Mouse (Mus musculus) liver, embryonic 15.5 days (tissue): ENCODE data around the gene Gm9970. TPM values are rescaled to one million over a fixed set of nuclear protein-coding genes. Genes with fewer than 3 reads are reported as not detected.

ENCODE experiments used
- ATAC-seq: fragments of 200-750 bp; cut with Nextera tagmentation; 2 replicates; pipeline ENCODE4 v1.8.0; 2017; ENCODE audit warnings: moderate number of reproducible peaks, mild to moderate bottlenecking, moderate library complexity; ENCODE audit not compliant: insufficient read depth
- H3K27ac ChIP-seq: fragments of 300-500 bp; sonication (generic); replicated peaks from 2 replicates; pipeline ENCODE4 v1.5.1; 2015; ENCODE audit warnings: mild to moderate bottlenecking, inconsistent platforms
- H3K27me3 ChIP-seq: fragments of 300-500 bp; sonication (generic); 2 replicates; pipeline ENCODE4 v1.6.1; 2015; ENCODE audit warnings: mild to moderate bottlenecking, inconsistent platforms
- H3K36me3 ChIP-seq: fragments of 300-500 bp; sonication (generic); replicated peaks from 2 replicates; pipeline ENCODE4 v1.6.1; 2015; ENCODE audit warnings: moderate library complexity, mild to moderate bottlenecking, inconsistent platforms
- H3K4me1 ChIP-seq: fragments of 300-500 bp; sonication (generic); replicated peaks from 2 replicates; pipeline ENCODE4 v1.6.1; 2015; ENCODE audit warnings: inconsistent platforms
- H3K4me2 ChIP-seq: fragments of 300-500 bp; sonication (generic); 2 replicates; pipeline ENCODE4 v1.6.1; 2015; ENCODE audit warnings: moderate library complexity, mild to moderate bottlenecking, inconsistent platforms
- H3K4me3 ChIP-seq: fragments of 300-500 bp; sonication (generic); replicated peaks from 2 replicates; pipeline ENCODE4 v1.5.1; 2015; ENCODE audit warnings: mild to moderate bottlenecking, inconsistent platforms
- H3K9ac ChIP-seq: fragments of 300-500 bp; sonication (generic); 2 replicates; pipeline ENCODE4 v1.6.1; 2015; ENCODE audit warnings: moderate library complexity, mild to moderate bottlenecking, inconsistent platforms
- H3K9me3 ChIP-seq: fragments of 300-500 bp; sonication (generic); replicated peaks from 2 replicates; pipeline ENCODE4 v1.6.1; 2016; ENCODE audit warnings: inconsistent platforms
- WGBS: fragments of 180-500 bp; shearing (Covaris S2); methylation state at CpG from one replicate; pipeline ENCODE4 v1.1.7; 2015; ENCODE audit warnings: mixed read lengths; ENCODE audit not compliant: insufficient replicate concordance; 5-methylcytosine and 5-hydroxymethylcytosine counted together
- polyA plus RNA-seq: library from polyadenylated mRNA; unstranded; fragments of >200 nt; fragmentation: Nextera tagmentation; extraction: Ambion mirVana; gene quantifications from 2 replicates; pipeline ENCODE4 v1.2.1, GENCODE M21; 2015

The Gm9970 gene
- polyA plus RNA-seq, 1 experiment from 2014 or later = not detected

DNA sequence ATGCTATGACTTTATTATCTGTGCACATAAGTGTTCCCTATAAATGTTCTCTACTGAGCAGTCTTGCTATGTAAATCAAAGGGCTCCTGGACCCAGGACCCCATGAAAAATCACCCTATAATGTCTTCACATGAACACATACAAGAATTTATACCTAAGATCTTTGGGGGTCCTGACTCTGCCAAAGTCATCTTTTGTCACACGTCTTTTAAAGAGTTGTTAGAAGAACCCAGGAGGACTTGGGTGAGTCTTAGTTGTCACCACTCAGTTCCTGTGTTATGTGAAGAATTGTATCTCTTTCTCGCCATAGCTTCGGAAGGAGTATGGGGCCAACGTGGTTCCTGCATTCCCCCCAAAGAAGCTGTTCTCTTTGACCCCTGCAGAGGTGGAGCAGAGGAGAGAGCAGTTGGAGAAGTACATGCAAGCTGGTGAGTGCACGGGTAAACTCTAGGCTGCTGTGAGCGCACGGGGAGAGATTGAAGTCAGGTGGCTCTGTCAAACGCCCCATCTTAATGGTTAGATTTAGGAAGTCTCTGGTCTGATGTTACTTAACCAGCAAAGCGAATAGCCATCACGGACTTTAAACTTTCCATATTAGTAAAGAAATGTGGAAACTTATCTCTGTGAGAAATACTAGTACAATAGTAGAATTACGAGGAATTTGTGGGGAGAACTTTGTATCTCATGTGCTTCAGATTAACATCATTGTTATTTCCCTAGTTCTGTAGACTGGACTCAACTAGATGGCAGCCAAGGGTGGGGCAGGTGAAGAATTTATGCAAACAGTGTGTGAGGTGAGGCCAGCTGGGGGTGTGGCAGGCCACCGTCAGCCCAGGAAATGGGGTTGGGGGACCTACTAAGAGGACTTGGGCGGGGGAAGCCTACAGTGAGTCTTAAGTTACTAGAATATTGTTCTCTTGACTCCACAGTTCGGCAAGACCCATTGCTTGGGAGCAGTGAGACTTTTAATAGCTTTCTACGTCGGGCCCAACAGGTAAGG, 46.2 kb downstream of the Gm9970 start:
- Histone ChIP-seq H3K4me1 (peaks cover 30% of the 10 kb centered on the region), H3K4me2 (peak overlapping the region; percentile 79), H3K4me3 (peak overlapping the region; percentile 84), H3K27ac (0 out of 2 replicates have a peak overlapping the region, but pooled peaks have one; percentile 91), H3K36me3 (peaks cover 71% of the 10 kb centered on the region), H3K9me3 (no peaks in the 10 kb centered on the region), H3K9ac (peak overlapping the region; percentile 85), H3K27me3 (no peaks in the 10 kb centered on the region)
- no peak for ATAC-seq
- WGBS = 83% methylated on average over 16 of the region's 16 CpGs

DNA sequence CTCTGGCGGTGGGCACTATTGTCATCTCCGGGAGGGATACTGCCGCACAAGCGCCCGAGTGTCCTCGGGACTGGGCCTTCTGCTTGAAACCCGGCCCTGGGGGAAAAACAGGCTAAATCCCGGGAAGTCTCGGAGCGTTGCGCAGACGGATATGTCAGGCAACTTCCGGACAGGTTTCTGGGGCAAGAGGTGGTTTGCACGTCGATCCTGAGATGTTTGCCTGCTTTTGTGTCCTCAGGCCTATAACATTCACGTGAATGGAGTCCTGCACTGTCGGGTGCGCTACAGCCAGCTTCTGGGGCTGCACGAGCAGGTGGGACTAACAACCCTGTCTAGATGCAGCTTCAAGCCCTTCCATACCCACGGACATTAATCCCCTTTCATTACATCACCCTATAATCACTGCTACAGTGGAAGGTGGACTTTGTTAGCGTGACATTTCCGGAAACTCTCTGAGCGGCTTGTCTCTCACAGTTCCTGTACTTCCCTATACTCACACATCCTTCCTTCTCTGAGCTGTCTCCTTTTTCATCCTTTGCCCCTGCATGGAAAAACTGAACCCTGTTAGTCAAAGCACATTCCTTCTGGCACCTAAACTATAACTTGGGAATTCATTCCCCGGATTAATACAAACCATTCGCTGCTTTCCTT, 47.3 kb downstream of the Gm9970 start:
- H3K27me3 ChIP-seq = no peaks in the 10 kb centered on the region
- H3K36me3 ChIP-seq = peaks cover 70% of the 10 kb centered on the region
- peaks cover 30% of the 10 kb centered on the region for H3K4me1 ChIP-seq
- H3K9me3 ChIP-seq = no peaks in the 10 kb centered on the region
- 5% methylated on average over 25 of the region's 25 CpGs for WGBS
- peak overlapping the region; percentile 84 for H3K4me3 ChIP-seq
- H3K4me2 ChIP-seq = peak overlapping the region; percentile 79
- ATAC-seq = no peak
- peak overlapping the region; percentile 91 for H3K27ac ChIP-seq
- peak overlapping the region; percentile 85 for H3K9ac ChIP-seq

GRCm38 (mm10) chr5:31192939-31193630, 47.9 kb downstream of the Gm9970 start, which contains the start of the genes Snx17 and Eif2b4:
Snx17 (plus strand) TSS chr5:31193227.
Eif2b4 (minus strand) TSS chr5:31193430.
- ATAC-seq = peak; percentile 95
- H3K4me3 ChIP-seq = peak within 1 kb of the TSS; percentile 84
- WGBS = under 1% methylated on average over 48 of the region's 48 CpGs
- no peaks in the 10 kb centered on the region for H3K9me3 ChIP-seq
- peak within 1 kb of the TSS; percentile 79 for H3K4me2 ChIP-seq
- peak within 1 kb of the TSS; percentile 85 for H3K9ac ChIP-seq
- H3K4me1 ChIP-seq = peaks cover 26% of the 10 kb centered on the region
- peak within 1 kb of the TSS; percentile 91 for H3K27ac ChIP-seq
- H3K27me3 ChIP-seq = no peaks in the 10 kb centered on the region
- peaks cover 70% of the 10 kb centered on the region for H3K36me3 ChIP-seq

DNA sequence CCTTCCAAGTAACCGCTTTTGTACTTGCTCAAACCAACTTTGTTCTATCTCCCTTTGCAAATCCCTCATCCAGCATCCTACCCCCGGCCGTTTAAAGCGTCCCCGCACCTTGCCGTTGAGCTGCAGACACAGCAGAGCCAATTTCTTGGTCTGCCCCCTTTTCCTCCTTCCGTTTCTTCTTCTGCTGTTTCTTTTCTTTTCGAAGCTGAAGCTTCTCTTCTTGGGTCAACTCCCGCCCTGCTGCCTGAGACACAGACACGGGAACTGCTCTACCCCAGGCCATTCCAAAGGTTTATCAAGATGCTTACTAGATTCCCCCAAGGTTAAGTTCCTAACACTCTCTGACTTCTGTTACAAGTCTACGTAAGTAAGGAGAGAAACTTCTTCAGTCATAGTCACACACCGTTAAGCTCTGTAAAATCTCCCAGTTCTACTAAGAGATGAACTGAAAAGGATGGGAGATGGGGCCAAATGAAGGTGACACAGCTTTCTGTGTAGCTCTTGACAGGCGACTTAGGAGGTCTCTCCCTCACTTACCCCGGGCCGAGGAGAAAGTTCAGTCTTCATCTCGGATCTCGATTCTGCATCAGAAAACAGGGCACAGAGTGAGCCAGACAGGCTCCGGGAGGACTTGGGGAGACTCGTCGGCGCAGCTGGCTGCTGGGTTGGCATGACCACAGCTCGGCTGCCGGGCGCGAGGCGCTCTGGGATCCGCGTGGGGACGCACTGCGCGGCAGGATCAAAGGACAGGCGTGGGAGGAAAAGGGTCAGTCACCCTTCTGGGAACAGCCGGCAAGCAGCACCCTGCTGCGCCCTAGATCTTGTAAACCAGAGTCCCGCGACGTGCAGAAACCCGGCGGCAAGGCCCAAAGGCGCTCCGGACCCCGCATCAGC, 48.7 kb downstream of the Gm9970 start:
- Histone ChIP-seq H3K4me2 (peak overlapping the region; percentile 79), H3K27ac (peak overlapping the region; percentile 91), H3K9me3 (no peaks in the 10 kb centered on the region), H3K36me3 (peaks cover 70% of the 10 kb centered on the region), H3K9ac (peak overlapping the region; percentile 82), H3K27me3 (no peaks in the 10 kb centered on the region), H3K4me1 (peaks cover 24% of the 10 kb centered on the region), H3K4me3 (peak overlapping the region; percentile 84)
- 10% methylated on average over 42 of the region's 42 CpGs for WGBS
- peak; percentile 47 for ATAC-seq

Other genes starting within 250 kb of the Gm9970 start
- gene Atraid, start 192.9 kb downstream of the Gm9970 start, polyA plus RNA-seq = 55.8 and 58.8 TPM in 2 replicates
- gene Slc5a6, start 192.3 kb downstream of the Gm9970 start, polyA plus RNA-seq = 3.1 and 3.7 TPM in 2 replicates
- 14.1 and 14.6 TPM in 2 replicates for gene Cad, start 186.5 kb downstream of the Gm9970 start, polyA plus RNA-seq
- not detected in 2 replicates for gene Dnajc5g, start 134.9 kb downstream of the Gm9970 start, polyA plus RNA-seq
- gene Slc30a3, start 133.0 kb downstream of the Gm9970 start, polyA plus RNA-seq = 0.35 and 0.38 TPM in 2 replicates
- gene Trim54, start 124.5 kb downstream of the Gm9970 start, polyA plus RNA-seq = 0.52 and 1.0 TPM in 2 replicates
- not detected in 2 replicates for gene Ucn, start 102.4 kb downstream of the Gm9970 start, polyA plus RNA-seq
- 18.8 and 19.5 TPM in 2 replicates for gene Mpv17, start 87.0 kb downstream of the Gm9970 start, polyA plus RNA-seq
- gene Gm29609, start 61.3 kb downstream of the Gm9970 start, polyA plus RNA-seq = 0.33 and 0.74 TPM in 2 replicates
- gene Gtf3c2, start 61.1 kb downstream of the Gm9970 start, polyA plus RNA-seq = 28.8 and 31.5 TPM in 2 replicates
- 40.2 and 41.6 TPM in 2 replicates for gene Snx17, start 48.0 kb downstream of the Gm9970 start, polyA plus RNA-seq
- 41.2 and 47.3 TPM in 2 replicates for gene Eif2b4, start 47.8 kb downstream of the Gm9970 start, polyA plus RNA-seq
- gene Zfp513, start 38.9 kb downstream of the Gm9970 start, polyA plus RNA-seq = 2.6 and 3.1 TPM in 2 replicates
- 110 and 117 TPM in 2 replicates for gene Ppm1g, start 20.5 kb downstream of the Gm9970 start, polyA plus RNA-seq
- 47.5 and 48.1 TPM in 2 replicates for gene Nrbp1, start 368 bp downstream of the Gm9970 start, polyA plus RNA-seq
- gene Krtcap3, start 10.5 kb upstream of the Gm9970 start, polyA plus RNA-seq = 3.9 and 4.9 TPM in 2 replicates
- 3.9 and 4.5 TPM in 2 replicates for gene Ift172, start 49.9 kb upstream of the Gm9970 start, polyA plus RNA-seq
- 4.5 and 4.6 TPM in 2 replicates for gene Fndc4, start 54.8 kb upstream of the Gm9970 start, polyA plus RNA-seq
- gene Gckr, start 56.2 kb upstream of the Gm9970 start, polyA plus RNA-seq = 19.4 and 25.0 TPM in 2 replicates
- 12.4 and 12.9 TPM in 2 replicates for gene Zfp512, start 211.2 kb upstream of the Gm9970 start, polyA plus RNA-seq
- not detected in 2 replicates for gene 4930548H24Rik, start 244.5 kb upstream of the Gm9970 start, polyA plus RNA-seq